ENCODE assay signal across 8 mouse cellular contexts in the genomic region with DNA sequence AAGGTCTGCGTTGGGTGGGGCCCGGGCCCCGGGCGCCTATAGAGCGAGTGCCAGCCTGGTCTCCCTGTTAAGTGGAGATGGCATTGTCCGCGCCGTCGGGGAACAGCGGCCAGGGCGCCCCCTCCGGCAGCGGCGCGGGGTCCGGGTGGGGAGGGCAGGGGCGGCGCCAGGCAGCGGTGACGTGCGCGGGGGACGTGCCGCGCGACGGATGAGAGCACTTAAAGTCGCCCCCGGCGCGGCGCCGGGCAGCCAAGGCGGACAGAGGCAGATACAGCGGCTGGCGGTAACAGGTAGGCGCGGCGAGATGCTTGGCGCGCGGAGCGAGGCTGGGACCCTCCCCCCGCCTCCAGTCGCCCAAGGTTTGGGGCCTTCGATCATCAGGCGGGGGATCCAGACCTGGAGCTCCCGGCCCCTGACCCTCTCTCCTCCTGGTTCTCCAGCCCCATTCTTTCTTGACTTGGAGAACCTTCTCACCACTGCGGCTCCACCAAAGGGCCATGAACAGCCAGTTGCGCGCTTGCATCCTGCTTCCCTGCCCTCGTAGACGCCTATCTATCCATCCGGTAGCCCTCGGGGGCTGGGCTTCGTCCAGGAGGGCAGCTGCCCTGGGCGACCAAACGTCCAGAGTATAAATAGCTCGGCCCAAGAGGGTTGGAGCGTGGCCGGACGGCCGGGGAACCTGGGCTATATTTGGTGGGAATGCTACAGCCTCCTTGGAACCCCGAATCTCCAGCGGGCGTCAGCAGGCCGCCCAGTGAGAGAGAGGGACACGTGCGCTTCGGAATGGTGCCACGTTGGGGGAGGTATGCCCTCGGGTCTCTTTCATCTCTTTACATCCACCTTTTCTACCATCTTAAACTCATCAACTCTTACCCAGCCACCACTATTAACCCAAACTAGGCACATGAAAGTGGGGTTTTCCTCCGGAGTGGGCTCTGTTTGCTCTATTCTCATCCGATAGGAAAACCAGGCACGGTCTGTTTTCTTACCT. TPM values are rescaled to one million over a fixed set of nuclear protein-coding genes. Genes with fewer than 3 reads are reported as not detected.
A peak's percentile ranks its signal among the peaks of the same experiment; 100 is the strongest.
DNase-seq lines count a peak whose midpoint lies in the region.

No protein-coding gene starts in this region.

- peaks cover 89% of the 10 kb centered on the region for H3K4me1 ChIP-seq in megakaryocyte, embryonic 14.5 days

- H3K36me3 ChIP-seq in megakaryocyte, embryonic 14.5 days (replicated peaks; ENCODE audit: low read length): peaks cover 32% of the 10 kb centered on the region

- H3K27me3 ChIP-seq in megakaryocyte, embryonic 14.5 days (replicated peaks): peaks cover 2% of the 10 kb centered on the region

- intact Hi-C loops in gastrocnemius, postnatal 36 days (cut with DNase I): no loop called here

- no peaks in the 10 kb centered on the region for H3K9me3 ChIP-seq in megakaryocyte, embryonic 14.5 days

- peak; percentile 45 to 48 for DNase-seq in heart, adult 18-20 months
- no peak for DNase-seq in heart, adult 8-10 months (ENCODE audit: low spot score)
- peak; percentile 37 for DNase-seq in c-Kit-positive CD71-positive TER-119-negative erythroid progenitor cells, embryonic 14.5 days (ENCODE audit: low read depth)
- DNase-seq in gastrocnemius, postnatal 36 days: peak; percentile 70 to 73
- DNase-seq in kidney, postnatal 10 days: peak; percentile 76
- peak; percentile 50 to 81 for DNase-seq in spleen, postnatal 4 days (ENCODE audit: low spot score in 2 of 2)
- no peak for DNase-seq in cerebellum, adult 11 months

- peak overlapping the region; percentile 97 for H3K4me3 ChIP-seq in megakaryocyte, embryonic 14.5 days (replicated peaks)

RNA-seq across cellular contexts. Expression of a gene that starts 0.9 kb away (rescaled TPM):
- total RNA-seq in heart, adult 18-20 months (2021): under 1 TPM; 0.77 to 0.87 TPM
- 1 to 10 TPM; 1.0 to 3.7 (median 1.3) TPM for total RNA-seq in heart, adult 8-10 months (2022)
- total RNA-seq in gastrocnemius, postnatal 36 days (2021): 100 to 1,000 TPM; 365 to 521 TPM
- polyA plus RNA-seq in megakaryocyte, embryonic 14.5 days (2012; ENCODE audit: insufficient read depth, low replicate concordance): 673 and 816 TPM in 2 replicates

RNA-seq across cellular contexts. Expression of a gene that starts 16.5 kb away (rescaled TPM):
- under 1 TPM; 0.65 to 0.77 TPM for total RNA-seq in heart, adult 18-20 months (2021)
- total RNA-seq in heart, adult 8-10 months (2022): 1 to 10 TPM in 2 of 4 experiments, under 1 TPM in 2; 0.72 to 1.7 (median 1.2) TPM
- 1 to 10 TPM; 4.1 to 4.9 TPM for total RNA-seq in gastrocnemius, postnatal 36 days (2021)
- polyA plus RNA-seq in megakaryocyte, embryonic 14.5 days (2012; ENCODE audit: insufficient read depth, low replicate concordance): 2.0 TPM in 1 of 2 replicates, not detected in the other

RNA-seq across cellular contexts. Expression of a gene that starts 42.0 kb away (rescaled TPM):
- 10 to 100 TPM; 49.2 to 55.1 TPM for total RNA-seq in heart, adult 18-20 months (2021)
- total RNA-seq in heart, adult 8-10 months (2022): 10 to 100 TPM; 52.1 to 61.2 (median 56.3) TPM
- 10 to 100 TPM; 51.6 to 54.5 TPM for total RNA-seq in gastrocnemius, postnatal 36 days (2021)
- 152 and 176 TPM in 2 replicates for polyA plus RNA-seq in megakaryocyte, embryonic 14.5 days (2012; ENCODE audit: insufficient read depth, low replicate concordance)

Comparison
In these comparisons a context has a peak if more than half of its experiments do, and no peak if none do; other contexts are left out.
1. DNase-seq: peak in heart, adult 18-20 months (2 of 2), c-Kit-positive CD71-positive TER-119-negative erythroid progenitor cells, embryonic 14.5 days (single experiment), gastrocnemius, postnatal 36 days (2 of 2), kidney, postnatal 10 days (single experiment) and spleen, postnatal 4 days (2 of 2); none in heart, adult 8-10 months (single experiment) and cerebellum, adult 11 months (single experiment).
2. RNA of a gene that starts 0.9 kb away (total RNA-seq): 365 to 521 TPM in gastrocnemius, postnatal 36 days; 1.0 to 3.7 TPM in heart, adult 8-10 months and 0.77 to 0.87 TPM in heart, adult 18-20 months; every median in the first group is over 10 times any median in the second.